Mouse (Mus musculus) adrenal gland, postnatal 36 days (tissue): Measurements from ENCODE around the gene Colgalt2. TPM values are rescaled to one million over a fixed set of nuclear protein-coding genes. Genes with fewer than 3 reads are reported as not detected.
A peak's percentile ranks its signal among the peaks of the same experiment; 100 is the strongest.
"Not testable (repeated sequence)": the region's sequence is repeated elsewhere in the genome, so short reads cannot be mapped to it uniquely, and the experiment has no call there.

ENCODE experiments used
- DNase-seq, 2 experiments: peaks; one replicate each; pipeline ENCODE4 v3.0.0; 2021; ENCODE audit warnings: mixed read lengths in 1 of 2
- long read RNA-seq, 2 experiments: library from polyadenylated mRNA; stranded (forward); transcript quantifications; one replicate each; pipeline ENCODE4 v2.0.0; 2021; ENCODE audit warnings: borderline sequencing depth in 2 of 2
- total RNA-seq, 2 experiments: library from RNA; stranded (reverse); gene quantifications; 2 replicates each; pipeline ENCODE4 v1.2.3; 2021

The Colgalt2 gene
- total RNA-seq, result 1 to 10 TPM; 2.9 to 3.5 TPM
- long read RNA-seq, experiment 1, full-length matches to known transcripts, result 3 of 5 reads
- long read RNA-seq, experiment 1, partial matches to known transcripts, result 1 of 5 reads
- long read RNA-seq, experiment 1, other reads (novel, unspliced or antisense), result 1 of 5 reads
- long read RNA-seq, experiment 2, result 0 reads

DNA sequence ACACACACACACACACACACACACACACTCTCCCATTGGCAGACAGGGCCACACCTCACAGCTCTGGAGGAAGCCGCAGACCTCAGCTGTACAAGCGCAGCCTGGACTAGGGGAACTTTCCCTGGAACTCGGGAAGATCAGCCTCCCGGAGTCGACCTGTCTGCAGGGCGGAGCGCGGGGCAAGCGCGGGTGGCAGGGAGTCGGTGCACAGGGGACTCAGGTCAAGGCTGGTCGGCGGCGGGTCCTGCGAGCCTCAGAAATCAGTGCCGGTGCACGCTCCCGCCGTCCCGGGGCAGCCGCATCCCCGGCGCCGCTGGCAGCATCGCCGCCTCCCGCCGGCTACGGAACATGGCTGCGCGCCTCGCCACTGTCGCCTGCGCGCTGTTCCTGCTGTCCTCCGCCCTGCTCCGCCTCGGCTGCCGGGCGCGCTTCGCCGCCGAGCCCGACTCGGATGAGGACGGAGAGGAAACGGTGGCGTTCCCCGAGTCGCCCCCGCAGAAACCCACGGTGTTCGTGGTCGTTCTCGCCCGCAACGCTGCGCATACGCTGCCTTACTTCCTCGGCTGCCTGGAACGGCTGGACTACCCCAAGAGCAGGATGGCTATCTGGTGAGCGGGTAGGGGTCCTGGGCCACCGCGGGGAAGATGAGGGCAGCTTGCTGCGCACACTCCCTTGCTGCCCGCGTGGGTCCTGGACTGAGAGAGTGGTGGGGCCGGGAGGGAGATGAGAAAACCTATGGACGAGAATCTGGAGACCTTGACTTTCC is at the start of gene Colgalt2:
TSS of gene Colgalt2 (plus strand) at position 41 of the 766 bp plus-strand sequence.
- DNase-seq, result peak; percentile 67 to 73

DNA sequence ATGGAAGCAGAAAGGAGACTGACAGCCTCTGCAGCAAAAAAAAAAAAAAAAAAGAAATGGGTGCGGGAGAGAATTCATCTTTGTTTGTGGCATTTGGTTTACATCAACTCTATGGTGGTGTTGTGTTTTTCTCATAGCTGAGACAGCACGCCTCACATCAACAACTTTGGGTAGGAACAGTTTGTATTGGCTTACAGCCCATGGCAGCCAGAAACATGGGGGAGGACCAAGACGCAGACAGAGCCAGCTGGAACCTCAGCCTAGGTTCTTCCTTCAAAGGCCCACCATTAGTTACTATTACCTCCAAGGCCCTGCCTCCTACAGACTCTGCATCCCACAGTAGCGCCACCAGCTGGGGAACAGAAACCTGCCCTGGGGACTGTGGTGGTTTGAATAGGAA is 42.9 kb upstream of the Colgalt2 start:
- DNase-seq, result no peak

DNA sequence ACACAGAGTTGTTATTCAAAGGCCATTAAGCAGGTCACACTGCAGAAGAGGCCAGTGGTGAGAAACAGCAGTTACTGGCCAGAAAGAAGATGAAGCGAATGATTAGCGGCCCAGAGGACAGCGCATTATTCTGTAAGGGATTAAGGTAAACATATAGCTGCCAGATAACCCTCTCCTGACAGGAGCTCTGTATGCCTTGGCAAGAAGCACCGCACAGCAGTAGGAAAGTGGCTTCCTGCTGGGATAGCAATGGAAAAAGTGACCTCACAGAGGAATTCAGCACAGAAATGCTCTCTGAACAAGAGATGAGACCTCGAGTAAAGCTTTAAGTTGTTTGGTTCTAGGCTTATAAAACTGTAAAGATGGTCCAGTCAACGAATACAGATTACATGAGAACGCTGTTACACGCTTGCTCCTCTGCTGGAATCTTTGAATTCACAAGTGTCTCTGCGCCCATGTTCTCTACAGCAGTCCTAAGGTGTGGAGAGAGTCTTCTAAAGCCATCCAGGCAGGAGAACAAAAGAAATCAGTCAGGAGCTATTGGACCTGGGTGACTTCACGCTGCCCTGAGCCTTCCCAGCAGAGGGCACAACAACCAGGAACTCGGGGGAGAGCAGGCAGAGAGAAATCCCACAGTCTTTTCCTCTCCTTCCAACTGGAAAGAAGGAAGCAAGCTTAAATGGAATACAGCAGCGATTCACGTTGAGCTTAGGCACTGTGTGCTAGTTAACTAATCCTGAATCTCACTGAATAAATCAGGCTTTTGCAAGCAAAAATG is 31.1 kb upstream of the Colgalt2 start:
- no peak for DNase-seq

DNA sequence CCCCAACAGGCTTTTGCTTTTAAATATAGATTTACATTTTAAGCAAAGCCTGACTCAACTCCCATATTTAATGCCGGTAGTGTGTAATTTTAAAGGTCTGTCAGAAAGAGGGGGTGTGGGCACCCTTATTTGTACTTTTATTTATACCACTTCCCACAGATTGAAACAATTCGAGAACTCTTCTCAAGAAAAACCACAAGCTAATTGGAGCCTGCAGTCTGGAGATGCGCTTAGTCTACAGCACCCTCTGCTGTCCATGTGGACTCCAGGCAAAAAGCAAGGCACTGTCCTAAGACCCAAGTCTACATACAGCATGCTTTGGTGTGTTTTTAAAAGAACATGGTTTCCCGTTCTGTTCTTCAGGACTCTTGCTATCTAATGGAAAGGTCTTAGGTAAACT is 30.5 kb upstream of the Colgalt2 start:
- DNase-seq, result peak; percentile 36 to 71

DNA sequence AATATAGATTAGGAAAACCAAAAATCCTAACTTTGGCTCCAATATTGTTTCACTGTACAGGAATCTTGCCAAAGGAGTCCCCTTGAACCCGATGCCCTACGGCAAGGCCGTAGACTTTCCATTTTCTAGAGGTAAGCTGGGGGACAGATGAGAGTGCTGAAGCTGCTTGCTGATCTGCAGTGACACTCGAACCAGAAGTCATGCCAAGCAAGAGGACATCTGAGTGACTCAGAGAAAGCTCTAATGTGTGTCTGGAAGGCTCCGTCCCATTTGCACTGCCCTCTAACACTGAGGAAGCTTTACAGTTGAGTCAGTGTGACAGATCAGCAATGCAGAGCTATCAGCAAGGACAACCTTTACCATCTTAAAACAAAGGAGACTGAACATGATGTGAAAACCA is 21.3 kb upstream of the Colgalt2 start:
- peak; percentile 34 for DNase-seq

DNA sequence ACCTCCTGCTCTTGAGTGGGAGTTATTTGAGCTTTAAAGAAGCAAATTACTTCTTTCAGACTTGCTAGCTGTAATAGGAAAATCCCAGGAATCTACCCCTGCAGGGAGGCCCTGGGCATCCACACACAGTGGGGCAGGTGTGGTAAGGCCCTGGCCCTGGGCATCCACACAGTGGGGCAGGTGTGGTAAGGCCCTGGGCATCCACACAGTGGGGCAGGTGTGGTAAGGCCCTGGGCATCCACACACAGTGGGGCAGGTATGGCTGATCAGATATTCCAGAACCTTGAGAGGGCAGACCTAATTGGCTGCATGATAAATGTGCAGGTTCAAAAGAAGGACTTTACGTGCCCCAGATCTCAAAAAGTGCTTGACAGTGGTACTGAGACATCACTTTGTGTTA is 15.0 kb upstream of the Colgalt2 start:
- DNase-seq, result no peak

DNA sequence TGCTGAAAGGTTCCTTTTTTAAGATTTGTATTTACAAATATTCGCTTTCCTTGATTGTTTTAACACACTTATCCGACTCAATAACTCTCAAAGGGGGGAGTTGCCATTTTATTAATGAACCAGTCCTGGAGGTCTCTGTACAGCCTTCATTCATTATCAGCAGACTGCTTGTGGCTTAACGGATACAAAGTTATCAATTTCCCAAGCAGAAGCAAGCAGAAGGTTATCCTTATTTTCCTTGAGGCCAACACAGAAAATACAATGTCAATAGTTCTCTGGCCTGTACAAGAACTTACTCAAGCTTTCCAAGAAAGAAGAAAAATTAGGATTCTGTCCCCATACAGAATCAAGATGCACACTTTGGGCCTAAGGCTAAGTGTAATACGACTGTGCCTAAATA is 13.9 kb upstream of the Colgalt2 start:
- not testable (repeated sequence) for DNase-seq

DNA sequence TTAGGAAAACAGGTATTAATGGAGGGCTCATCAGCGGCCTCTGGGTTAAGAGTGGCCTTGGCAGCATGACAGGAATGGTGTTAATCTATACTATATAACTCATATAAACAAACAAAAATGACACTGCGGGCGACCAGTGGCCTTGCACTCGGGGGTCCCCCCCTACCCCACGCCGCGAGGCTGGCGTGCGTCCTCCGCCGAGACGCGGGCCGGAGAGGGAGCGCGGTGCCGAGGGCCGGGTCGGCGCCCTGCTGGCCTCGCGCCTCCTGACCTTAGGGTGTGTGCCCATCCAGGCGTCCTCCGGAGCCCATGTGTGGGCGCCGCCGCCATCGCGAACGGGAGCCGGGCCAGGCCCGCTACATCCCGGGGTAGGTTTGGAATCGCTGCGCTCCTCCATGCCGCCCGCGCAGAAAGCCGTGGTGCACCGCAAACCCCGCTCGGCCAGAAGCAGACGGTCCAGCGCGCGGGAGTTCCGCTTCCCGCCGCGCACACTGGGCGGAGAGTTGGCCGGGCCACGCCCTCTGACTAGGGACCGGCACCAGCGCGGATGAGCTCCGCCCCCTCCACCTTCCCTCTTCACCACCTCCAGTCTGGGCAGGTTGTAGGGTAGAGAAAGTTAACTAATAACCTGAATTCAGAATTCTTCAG is 13.3 kb upstream of the Colgalt2 start, which contains the start of gene Tsen15:
TSS of gene Tsen15 (minus strand) at position 501 of the 648 bp plus-strand sequence.
- DNase-seq, result peak; percentile 90 to 92

DNA sequence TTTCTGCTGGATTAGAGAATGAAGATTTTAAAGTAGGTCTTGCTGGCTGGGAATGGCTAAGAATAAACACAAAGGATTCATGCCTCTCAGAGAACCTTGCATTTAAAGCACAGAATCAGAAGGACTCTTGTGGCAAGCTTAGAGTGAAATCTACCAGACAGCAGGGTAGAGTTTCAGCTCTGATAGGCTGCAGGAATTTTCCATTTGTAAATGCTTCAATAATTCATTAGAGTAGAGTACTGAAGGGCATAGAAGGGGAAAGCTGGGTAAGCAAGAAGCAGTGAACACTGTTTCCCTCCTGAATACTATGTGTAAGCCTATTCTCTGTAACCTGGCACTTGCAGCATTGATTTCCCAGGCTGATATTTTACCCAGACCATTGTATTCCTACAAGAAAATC is 10.4 kb upstream of the Colgalt2 start:
- DNase-seq, result no peak

DNA sequence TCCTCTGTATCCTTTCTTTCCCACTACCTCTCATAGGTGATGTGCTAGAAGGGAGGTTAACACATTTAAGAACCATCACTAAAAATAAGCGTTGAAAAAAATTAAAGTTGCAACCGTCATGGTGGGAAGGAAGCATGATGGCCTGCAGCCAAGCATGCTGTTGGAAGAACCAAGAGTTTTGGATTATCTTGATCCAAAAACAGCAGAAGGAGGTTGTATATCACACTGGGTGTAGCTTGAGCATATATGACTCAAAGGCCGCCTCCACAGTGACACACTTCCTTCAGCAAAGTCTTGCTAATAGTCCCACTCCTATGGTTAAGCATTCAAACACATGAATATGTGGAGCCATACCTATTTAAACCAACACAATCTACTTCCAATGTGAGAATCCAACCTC is 5.5 kb upstream of the Colgalt2 start:
- DNase-seq, result no peak

DNA sequence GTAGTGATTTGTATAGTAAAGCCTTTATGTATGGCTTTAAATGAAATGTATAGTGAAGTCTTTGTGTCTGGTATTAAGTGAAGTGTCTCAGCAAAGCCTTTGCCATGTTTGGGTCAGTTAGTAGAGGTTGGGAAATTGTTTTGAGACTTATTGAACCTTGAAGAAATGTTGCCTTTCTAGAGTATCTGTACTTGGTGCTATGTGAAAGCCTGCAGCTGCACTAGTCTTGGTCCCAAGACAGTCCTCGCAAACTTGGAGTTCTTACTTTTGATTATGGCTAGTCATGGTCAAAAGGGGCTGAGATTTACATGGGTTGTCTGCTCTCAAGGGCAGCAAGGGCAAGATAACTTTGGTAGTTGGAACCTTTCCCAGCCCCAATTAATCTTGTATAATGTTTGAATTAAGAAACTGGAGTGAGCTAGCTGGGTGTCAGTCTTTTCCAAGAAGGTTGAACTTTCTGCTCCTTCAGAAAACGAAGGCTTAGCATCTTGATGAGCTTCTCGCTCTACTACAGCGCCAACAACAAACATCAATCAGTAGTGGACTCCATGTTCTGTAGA is 4.6 kb upstream of the Colgalt2 start:
- DNase-seq, result no peak

DNA sequence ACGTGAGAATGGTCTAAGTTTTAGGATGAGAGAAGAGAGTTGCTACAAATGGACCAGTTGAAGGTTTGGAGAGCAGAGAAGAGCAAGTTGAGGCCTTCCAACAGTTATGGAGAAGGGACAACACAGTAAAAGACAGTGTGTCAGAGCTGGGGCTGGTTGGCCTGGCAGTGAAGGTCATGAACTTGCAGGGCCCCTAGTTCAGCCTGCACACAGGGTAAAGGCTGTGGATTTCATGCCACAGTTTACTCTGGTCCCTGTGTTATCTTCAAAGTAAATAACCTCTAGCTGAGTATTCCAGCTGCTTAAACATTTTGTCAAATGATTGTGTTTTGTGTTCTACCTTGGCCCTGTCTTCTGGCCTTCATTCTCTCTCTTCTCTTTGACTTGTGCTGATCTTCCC is 922 bp upstream of the Colgalt2 start:
- DNase-seq, result no peak

DNA sequence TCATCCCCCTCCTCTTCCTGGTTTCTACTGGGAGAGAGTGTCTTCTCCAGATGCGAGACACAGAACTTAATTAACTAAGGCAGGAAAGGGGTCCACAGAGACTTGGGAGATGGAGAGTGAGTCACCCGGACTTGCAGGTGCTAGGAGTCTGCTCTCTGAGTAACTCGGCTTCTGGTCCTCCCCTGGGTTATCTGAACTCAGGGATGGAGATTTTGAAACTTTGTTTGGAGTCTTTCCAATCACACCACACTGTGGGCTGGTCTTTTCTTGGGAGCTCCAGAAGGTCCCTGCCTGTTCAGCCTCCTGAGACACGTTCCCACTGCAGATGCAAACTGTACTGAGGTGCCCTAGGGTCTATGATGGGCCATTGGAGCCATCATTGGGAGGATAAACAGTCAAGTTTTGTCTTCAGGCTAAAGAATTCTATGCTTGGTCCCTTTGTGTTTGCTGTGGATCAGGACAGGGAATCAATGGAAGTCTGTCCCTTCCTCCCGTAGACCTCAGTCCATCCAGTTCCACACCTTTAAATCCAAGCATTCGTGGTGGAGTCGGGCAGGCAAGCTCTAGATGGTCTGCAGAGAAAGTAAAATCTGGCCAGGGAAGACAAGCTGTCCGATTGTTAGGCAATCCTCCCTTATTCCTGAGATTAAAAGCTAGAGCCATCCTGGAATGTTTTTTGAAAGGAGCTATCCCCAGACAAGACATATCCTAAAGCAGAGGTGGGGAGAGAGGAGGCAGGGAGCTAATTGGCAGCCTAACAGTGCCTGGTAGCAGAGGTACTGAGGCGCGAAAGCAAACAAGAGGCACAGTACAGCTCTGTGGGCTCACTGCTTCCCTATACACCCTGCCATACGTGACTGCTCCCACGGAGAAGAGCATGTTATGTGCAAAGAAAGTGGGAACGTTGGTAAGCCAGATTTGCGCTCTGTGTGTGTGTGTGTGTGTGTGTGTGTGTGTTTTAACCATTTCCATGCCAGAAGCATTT is 1.2 kb downstream of the Colgalt2 start:
- no peak for DNase-seq

DNA sequence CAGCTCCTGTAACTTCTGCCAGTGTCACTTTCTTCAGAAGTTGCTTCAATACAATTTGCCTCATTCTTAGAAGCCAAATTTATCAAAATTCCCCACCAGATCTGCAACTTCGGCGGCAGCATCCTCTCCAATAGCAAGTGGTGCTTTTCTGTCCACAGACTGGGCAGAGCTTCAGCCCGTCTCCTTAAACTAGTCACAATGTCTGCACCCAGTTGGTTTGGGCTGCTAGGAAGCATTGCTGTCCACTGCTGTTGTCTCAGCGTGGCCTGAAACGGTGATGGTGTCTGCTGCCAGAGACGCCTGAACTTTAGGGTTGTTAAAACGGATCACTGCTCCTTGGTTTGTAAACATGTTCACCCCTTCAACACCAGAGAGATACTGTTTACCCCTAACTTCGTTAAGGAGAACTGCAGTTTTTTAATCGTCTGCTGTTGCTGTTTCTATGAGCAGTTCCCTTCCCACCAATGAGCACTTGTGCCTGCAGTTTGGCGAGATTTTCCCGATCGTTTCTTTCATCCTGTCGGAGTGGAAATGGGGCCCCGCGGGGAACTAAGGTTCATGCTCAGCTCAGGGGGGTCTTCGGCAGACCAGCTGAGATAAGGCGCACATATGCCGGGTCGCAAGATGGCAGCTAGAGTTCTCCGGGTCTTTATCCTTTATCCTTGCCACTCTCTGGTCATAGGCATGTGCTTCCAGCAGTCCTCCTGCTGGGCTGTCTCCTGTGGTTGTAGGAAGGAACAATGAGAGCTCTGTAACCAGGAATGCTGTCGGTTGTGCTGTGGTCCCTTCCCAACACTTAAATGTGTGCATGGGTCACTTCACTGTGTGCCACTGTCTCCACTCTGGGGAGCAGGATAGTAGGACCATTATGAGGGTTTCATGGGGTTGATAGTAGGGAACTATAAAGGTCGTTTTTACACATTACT is 7.7 kb downstream of the Colgalt2 start:
- no peak for DNase-seq

DNA sequence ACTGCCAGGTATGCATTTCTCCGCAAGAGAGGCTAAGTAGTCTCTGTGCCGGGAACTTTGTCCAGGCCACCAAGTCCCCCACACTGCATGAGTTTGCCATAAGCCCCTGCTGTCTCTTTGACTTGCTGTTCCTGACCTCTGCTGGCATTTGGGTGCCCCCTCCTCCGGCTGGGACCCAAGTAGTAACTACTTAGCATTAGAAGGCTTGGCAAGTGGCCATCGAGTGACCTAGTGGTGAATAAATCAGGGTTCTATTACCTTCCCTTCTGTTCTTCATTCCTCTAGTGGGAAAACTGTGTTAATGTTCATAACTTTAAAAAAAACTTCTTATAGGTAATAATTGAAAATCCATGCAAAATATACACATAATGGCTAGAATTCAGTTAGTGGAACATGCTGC is 9.7 kb downstream of the Colgalt2 start:
- no peak for DNase-seq

DNA sequence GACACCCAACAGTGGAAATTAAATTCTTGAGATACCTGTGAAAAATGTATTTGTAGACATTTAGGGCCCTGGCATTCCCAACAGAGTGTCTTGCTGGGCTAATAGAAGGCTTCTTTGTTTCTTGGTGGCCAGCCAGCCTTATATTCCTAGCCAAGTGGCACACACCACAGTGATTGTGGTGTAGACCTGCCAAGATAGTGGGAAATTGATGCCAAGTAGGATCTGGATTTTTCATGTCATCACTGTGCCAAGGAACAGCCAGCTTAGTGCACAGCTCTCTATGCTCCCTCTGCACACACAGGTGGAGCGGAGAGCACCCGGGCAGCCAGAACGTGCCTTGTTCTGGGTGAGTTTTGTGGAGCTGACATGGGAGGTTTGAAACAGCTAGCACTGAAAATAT is 11.0 kb downstream of the Colgalt2 start:
- no peak for DNase-seq

DNA sequence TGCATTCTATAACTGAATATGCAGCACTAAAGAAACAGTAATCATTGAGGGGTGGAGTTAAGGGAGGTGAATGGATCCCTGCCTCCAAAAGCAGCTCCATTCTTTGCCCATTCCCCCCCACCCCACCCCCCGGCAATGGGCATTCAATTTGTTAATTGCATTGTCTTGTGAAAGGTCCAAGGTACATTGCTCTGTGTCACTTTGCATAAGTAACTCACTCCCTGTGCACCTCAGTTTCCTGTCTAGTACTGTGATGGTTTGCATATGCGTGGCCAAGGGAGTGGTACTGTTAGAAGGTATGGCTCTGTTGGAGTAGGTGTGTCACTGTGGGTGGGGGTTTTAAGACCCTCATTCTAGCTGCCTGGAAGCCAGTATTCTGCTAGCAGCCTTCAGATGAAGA is 13.5 kb downstream of the Colgalt2 start:
- DNase-seq, result no peak

DNA sequence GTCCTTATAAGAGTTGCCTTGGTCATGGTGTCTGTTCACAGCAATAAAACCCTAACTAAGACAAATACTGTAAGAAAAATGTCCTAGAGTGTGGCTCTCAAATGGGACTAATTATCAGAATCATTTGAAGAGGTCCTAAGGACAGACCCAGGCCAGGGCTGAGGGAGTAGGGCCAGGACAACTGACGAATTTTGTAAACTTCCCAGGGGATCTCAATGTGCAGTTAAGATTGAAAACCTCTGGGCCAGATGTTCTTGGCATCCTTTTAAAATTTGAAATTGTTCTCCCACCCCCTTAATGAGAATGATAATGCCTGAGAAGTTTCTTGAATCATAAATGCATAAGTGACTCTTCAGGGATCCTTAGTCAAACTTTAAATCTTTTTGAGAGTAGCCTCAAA is 14.3 kb downstream of the Colgalt2 start:
- no peak for DNase-seq

DNA sequence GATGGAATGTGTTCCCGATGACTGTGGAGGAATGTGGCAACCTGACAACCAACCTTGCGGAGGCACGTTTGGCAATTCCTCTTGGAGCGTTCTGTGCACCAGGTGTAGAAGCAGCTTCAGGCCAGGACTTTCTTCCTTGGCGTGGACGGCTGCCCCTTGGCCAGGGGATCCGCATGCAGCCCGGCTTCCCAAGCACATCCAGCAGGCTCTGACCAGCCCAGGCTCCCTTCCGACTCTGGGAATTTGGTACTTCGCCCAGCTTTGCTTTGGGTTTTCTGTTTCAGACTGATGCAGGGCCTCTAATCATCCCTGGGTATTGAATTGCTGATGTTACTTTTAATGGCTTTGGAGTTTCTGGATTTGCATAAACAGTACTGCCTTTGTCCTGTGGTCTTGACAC is 14.8 kb downstream of the Colgalt2 start:
- no peak for DNase-seq
